ENCODE assay signal across 11 mouse cellular contexts in the genomic region with DNA sequence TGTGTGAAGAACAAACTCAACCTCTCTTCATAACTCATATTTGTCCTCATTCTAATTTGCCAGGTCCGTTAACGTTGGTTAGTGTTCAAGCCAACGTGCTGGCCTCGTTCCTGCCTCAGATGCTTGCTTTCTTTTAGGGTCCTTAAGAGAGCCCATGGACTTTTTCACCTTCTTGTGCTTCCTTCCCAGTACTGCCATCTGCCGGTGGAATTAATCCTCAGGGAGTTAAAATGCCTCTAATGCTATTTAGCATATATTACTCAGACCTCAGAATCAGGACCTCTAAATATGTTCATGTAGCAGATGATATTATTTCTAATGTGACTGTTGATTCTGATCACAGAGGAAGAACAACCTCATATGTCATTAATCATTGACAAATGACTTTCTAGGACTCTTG. TPM values are rescaled to one million over a fixed set of nuclear protein-coding genes. Genes with fewer than 3 reads are reported as not detected.
A peak's percentile ranks its signal among the peaks of the same experiment; 100 is the strongest.
DNase-seq lines count a peak whose midpoint lies in the region; ATAC-seq and TF ChIP-seq lines count a peak whose summit lies in the region.
"Had no signal": no experiment of that assay in that cellular context is flagged by ENCODE, and none has a peak within 500 bp of the region (broad histone marks: within the 10 kb centered on the region; RNA-seq: fewer than 3 reads in every experiment).

No protein-coding gene starts in this region.

- peak; percentile 63 for TF ChIP-seq CTCF in layer of hippocampus, adult 2 months (conservative IDR thresholded peaks at IDR 0.05)

- no peak overlapping the region for H3K4me3 ChIP-seq in layer of hippocampus, adult 2 months
- H3K4me3 ChIP-seq: hindbrain, embryonic 15.5 days; myocyte had no signal

- no peak overlapping the region for H3K27ac ChIP-seq in layer of hippocampus, adult 2 months
- H3K27ac ChIP-seq: hindbrain, embryonic 15.5 days had no signal

- no peak for DNase-seq in layer of hippocampus, adult 2 months (ENCODE audit: low spot score in 2 of 2)
- no peak for DNase-seq in layer of hippocampus, adult 9-10 months (ENCODE audit: low spot score)
- DNase-seq in B cell, adult 2 months: peak; percentile 52 to 54
- DNase-seq in ES-CJ7 (ENCODE audit: low read depth, low spot score): peak; percentile 67
- no peak for DNase-seq in gastrocnemius, postnatal 4 days (ENCODE audit: low spot score in 2 of 2)
- DNase-seq in frontal cortex, postnatal 10 days (ENCODE audit: low spot score in 2 of 2): no peak
- DNase-seq: adrenal gland, postnatal 10 days had no signal

- 0 out of 2 replicates have a peak, but pooled peaks have one; percentile 57 for ATAC-seq in megakaryocyte-erythroid progenitor cell, adult 5-6 weeks (replicated peaks; ENCODE audit: low FRiP score, low TSS enrichment, poor library complexity, severe bottlenecking)

RNA-seq across cellular contexts. Expression of gene Sele, which starts 20.6 kb away (rescaled TPM):
- total RNA-seq in layer of hippocampus, adult 2 months (2021): not detected
- total RNA-seq in megakaryocyte-erythroid progenitor cell, adult 5-6 weeks (2014; fragmentation: Nextera tagmentation): not detected in 2 replicates
- total RNA-seq in megakaryocyte-erythroid progenitor cell, adult 5-6 weeks (2017): not detected in 2 replicates
- total RNA-seq in gastrocnemius, postnatal 4 days (2021): under 1 TPM; 0.08 to 0.17 TPM

RNA-seq across cellular contexts. Expression of gene Mettl18, which starts 32.7 kb away (rescaled TPM):
- 1 to 10 TPM; 6.9 to 7.8 TPM for total RNA-seq in layer of hippocampus, adult 2 months (2021)
- total RNA-seq in megakaryocyte-erythroid progenitor cell, adult 5-6 weeks (2014; fragmentation: Nextera tagmentation): 3.9 and 5.7 TPM in 2 replicates
- total RNA-seq in megakaryocyte-erythroid progenitor cell, adult 5-6 weeks (2017): 7.6 and 14.9 TPM in 2 replicates
- 1 to 10 TPM; 2.7 to 3.9 TPM for total RNA-seq in gastrocnemius, postnatal 4 days (2021)

RNA-seq across cellular contexts. Expression of gene BC055324, which starts 32.8 kb away (rescaled TPM):
- total RNA-seq in layer of hippocampus, adult 2 months (2021): under 1 TPM; 0.66 to 0.95 TPM
- 23.0 and 26.0 TPM in 2 replicates for total RNA-seq in megakaryocyte-erythroid progenitor cell, adult 5-6 weeks (2014; fragmentation: Nextera tagmentation)
- total RNA-seq in megakaryocyte-erythroid progenitor cell, adult 5-6 weeks (2017): 26.9 and 32.6 TPM in 2 replicates
- 1 to 10 TPM; 4.3 to 6.0 TPM for total RNA-seq in gastrocnemius, postnatal 4 days (2021)

RNA-seq across cellular contexts. Expression of gene Sell, which starts 34.4 kb away (rescaled TPM):
- under 1 TPM in 1 of 2 experiments, not detected in 1; 0.07 TPM for total RNA-seq in layer of hippocampus, adult 2 months (2021)
- 5.4 and 8.0 TPM in 2 replicates for total RNA-seq in megakaryocyte-erythroid progenitor cell, adult 5-6 weeks (2014; fragmentation: Nextera tagmentation)
- total RNA-seq in megakaryocyte-erythroid progenitor cell, adult 5-6 weeks (2017): 15.1 and 20.2 TPM in 2 replicates
- total RNA-seq in gastrocnemius, postnatal 4 days (2021): under 1 TPM; 0.39 to 0.56 TPM
- total RNA-seq: left cerebral cortex, postnatal 10 days had no signal

Comparison
In these comparisons a context has a peak if more than half of its experiments do, and no peak if none do; other contexts are left out.
1. DNase-seq: peak in B cell, adult 2 months (2 of 2) and ES-CJ7 (single experiment); none in layer of hippocampus, adult 2 months (0 of 2), layer of hippocampus, adult 9-10 months (single experiment), gastrocnemius, postnatal 4 days (0 of 2) and frontal cortex, postnatal 10 days (0 of 2).